Mouse (Mus musculus): ENCODE results near the gene Hpse2. TPM values are rescaled to one million over a fixed set of nuclear protein-coding genes. Genes with fewer than 3 reads are reported as not detected.

Gene Hpse2
- total and polyA plus RNA-seq, 2 experiments from 2014 or later, result 0.19 to 0.26 TPM

- TF ChIP-seq CTCF (IDR thresholded peaks at IDR 0.05; ENCODE audit: low read depth), result no peak
- DNase-seq (ENCODE audit: low spot score) (no peak), ATAC-seq (no peak)
- no peak overlapping the region for H3K4me3 ChIP-seq (ENCODE audit: low read length)
- H3K4me2 ChIP-seq (ENCODE audit: low read depth, low read length), result no peak overlapping the region
- no peak overlapping the region for H3K27ac ChIP-seq
- H3K4me1 ChIP-seq (ENCODE audit: insufficient read depth, low read length), result peaks cover 6% of the 10 kb centered on the region; the same call in 1 of the 2 replicates
- H3K36me3 ChIP-seq (ENCODE audit: insufficient read depth, low read length), result no peaks in the 10 kb centered on the region
- WGBS, result 92% methylated on average over 6 of the region's 6 CpGs
- no peak overlapping the region for H3K9ac ChIP-seq (replicated peaks; ENCODE audit: low read length)
- no peaks in the 10 kb centered on the region for H3K27me3 ChIP-seq (ENCODE audit: insufficient read depth, low read length)
- no peaks in the 10 kb centered on the region for H3K9me3 ChIP-seq (ENCODE audit: low read length)
These were observed 648.4 kb downstream of the Hpse2 start for GRCm38 (mm10) chr19:42739734-42740133.

- Histone ChIP-seq H3K4me1 (ENCODE audit: insufficient read depth, low read length) (peaks cover 6% of the 10 kb centered on the region; the same call in 1 of the 2 replicates), H3K4me3 (ENCODE audit: low read length) (no peak overlapping the region), H3K27me3 (ENCODE audit: insufficient read depth, low read length) (no peaks in the 10 kb centered on the region), H3K9me3 (ENCODE audit: low read length) (no peaks in the 10 kb centered on the region), H3K27ac (no peak overlapping the region), H3K36me3 (ENCODE audit: insufficient read depth, low read length) (no peaks in the 10 kb centered on the region), H3K4me2 (ENCODE audit: low read depth, low read length) (no peak overlapping the region), H3K9ac (replicated peaks; ENCODE audit: low read length) (no peak overlapping the region)
- 69% methylated on average over 9 of the region's 9 CpGs for WGBS
- no peak for TF ChIP-seq CTCF (IDR thresholded peaks at IDR 0.05; ENCODE audit: low read depth)
- ATAC-seq (no peak), DNase-seq (ENCODE audit: low spot score) (no peak)
These were observed 650.4 kb downstream of the Hpse2 start for GRCm38 (mm10) chr19:42737753-42738152.

Other genes with a start within 250 kb of the Hpse2 start
- 8.2 and 9.6 TPM in 2 replicates for gene Cnnm1, start 52.1 kb upstream of the Hpse2 start, total RNA-seq (2014; rRNA removed)
- gene Cnnm1, start 52.1 kb upstream of the Hpse2 start, polyA plus RNA-seq (2015; fragmentation: Nextera tagmentation; extraction: Ambion mirVana), result 2.5 and 3.4 TPM in 2 replicates
- gene Got1, start 136.2 kb upstream of the Hpse2 start, total RNA-seq (2014; rRNA removed), result 120 and 132 TPM in 2 replicates
- 134 and 136 TPM in 2 replicates for gene Got1, start 136.2 kb upstream of the Hpse2 start, polyA plus RNA-seq (2015; fragmentation: Nextera tagmentation; extraction: Ambion mirVana)
- gene Nkx2-3, start 224.0 kb upstream of the Hpse2 start, total RNA-seq (2014; rRNA removed), result not detected in 2 replicates
- gene Nkx2-3, start 224.0 kb upstream of the Hpse2 start, polyA plus RNA-seq (2015; fragmentation: Nextera tagmentation; extraction: Ambion mirVana), result not detected in 2 replicates